Mouse (Mus musculus) layer of hippocampus, postnatal 14 days (tissue): Measurements from ENCODE around the gene Vps52. TPM values are rescaled to one million over a fixed set of nuclear protein-coding genes. Genes with fewer than 3 reads are reported as not detected.
"Not testable (repeated sequence)": the region's sequence is repeated elsewhere in the genome, so short reads cannot be mapped to it uniquely, and the experiment has no call there.

Source experiments
- DNase-seq, 2 experiments: peaks; one replicate each; pipeline ENCODE4 v3.0.0; 2021 to 2022; ENCODE audit warnings: low spot score in 2 of 2, mixed read lengths in 1 of 2
- total RNA-seq, 2 experiments: library from RNA; stranded (reverse); gene quantifications; 2 replicates each; pipeline ENCODE4 v1.2.3; 2021

Gene Vps52
- total RNA-seq, 2 experiments from 2014 or later = 78.5 to 84.4 TPM

DNA sequence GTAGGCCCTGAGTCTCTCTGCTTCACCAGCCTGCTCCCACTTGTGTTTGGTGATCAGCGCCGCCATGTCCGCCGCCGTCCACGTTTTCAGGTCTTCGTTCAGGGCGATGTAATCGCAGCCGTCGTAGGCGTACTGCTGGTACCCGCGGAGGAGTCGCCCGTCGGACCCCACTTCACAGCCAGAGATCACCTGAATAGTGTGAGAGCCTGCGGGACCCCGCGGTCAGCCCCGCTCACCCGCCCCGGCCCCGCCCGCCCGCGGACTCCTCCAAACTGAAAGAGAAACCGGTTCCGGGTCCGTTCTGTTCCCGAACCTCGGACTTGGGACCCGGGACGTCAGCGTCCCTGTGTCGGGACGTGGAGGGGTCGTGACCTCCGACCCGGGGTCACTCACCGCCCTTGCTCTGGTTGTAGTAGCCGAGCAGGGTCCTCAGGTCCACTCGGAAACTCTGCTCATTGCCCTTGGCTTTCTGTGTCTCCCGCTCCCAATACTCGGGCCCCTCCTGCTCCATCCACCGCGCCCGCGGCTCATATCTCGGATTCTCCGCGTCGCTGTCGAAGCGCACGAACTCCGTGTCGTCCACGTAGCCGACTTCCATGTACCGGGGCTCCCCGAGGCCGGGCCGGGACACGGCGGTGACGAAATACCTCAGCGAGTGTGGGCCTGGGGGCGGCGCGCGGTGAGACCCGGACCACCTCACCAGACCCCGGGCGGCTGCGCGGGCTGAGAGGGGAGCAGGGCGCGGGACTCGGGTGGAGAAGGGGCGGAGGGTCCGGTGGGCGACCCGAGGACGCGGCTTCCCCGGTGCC is 43.9 kb downstream of the Vps52 start:
- no peak for DNase-seq

DNA sequence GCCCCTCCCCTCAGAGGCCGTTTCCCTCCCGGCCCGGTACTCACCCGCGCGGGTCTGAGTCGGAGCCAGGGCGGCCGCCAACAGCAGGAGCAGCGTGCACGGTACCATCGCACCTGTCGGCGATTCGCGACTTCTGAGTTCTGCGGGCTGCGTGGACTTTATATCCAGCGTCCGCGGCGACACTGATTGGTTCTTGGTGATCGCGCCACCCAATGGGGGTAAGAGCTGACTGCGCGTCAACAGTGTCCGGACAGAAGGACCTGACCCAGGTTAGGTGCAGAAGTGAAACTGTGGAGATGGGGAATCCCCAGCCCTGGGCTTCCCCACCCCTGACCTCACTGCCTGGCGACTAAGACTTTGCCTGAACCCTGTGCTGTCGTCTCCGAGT is 44.5 kb downstream of the Vps52 start, which contains the start of gene H2-K1:
TSS of gene H2-K1 (minus strand) at position 198 of the 388 bp plus-strand sequence.
- peak in 1 of 2 experiments; percentile 72 for DNase-seq

GRCm38 (mm10) chr17:34000796-34001195 is 45.2 kb downstream of the Vps52 start:
- not testable (repeated sequence) for DNase-seq

GRCm38 (mm10) chr17:34003426-34003825 is 47.8 kb downstream of the Vps52 start:
- peak in 1 of 2 experiments; percentile 22 for DNase-seq

- no peak for DNase-seq
These were observed 51.0 kb downstream of the Vps52 start for GRCm38 (mm10) chr17:34006570-34006969.

DNA sequence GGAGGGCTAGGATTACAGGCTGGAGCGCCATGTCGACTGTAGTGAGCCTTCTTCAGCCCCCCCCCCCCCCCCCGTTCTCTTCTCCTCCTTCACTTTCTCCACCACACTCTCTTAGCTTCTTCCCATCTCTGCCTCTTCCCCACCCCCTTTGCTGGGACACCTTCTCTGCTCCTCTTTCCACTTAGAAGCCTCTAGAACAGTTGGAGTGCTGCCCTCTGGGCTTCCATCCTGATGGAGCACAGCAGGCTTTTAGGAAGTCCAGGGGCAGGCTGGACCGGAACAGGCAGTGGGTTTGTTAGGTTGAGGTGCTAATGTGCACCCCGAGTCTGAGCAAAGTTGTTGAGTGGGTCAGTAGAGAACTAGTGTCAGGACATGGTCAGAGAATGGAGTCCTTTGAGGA is 54.5 kb downstream of the Vps52 start:
- no peak for DNase-seq

DNA sequence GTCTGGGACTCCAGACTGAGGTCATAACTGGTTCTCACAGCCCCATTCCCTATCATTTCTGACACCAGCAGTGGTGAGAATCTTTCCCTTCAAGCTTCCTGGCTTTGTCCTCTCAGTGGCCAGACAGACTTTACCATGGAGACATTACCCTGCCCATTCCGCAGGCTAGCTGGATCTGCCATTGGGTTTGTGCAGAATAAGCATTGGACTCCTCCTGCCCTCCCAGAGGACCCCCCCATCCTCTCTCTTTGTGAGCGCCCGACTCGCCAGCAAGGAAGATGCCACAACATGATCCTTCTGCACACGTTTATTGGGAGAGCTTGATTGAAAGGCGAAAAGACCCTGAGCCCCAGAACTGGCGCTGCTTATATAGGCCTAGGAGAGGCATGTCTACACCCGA is 57.8 kb downstream of the Vps52 start:
- DNase-seq = no peak

Other genes with a start within 250 kb of the Vps52 start
- gene March2, start 237.1 kb upstream of the Vps52 start, total RNA-seq = 10 to 100 TPM; 84.7 to 89.0 TPM
- 100 to 1,000 TPM; 281 to 286 TPM for gene Rab11b, start 195.3 kb upstream of the Vps52 start, total RNA-seq
- gene Angptl4, start 174.0 kb upstream of the Vps52 start, total RNA-seq = 1 to 10 TPM; 4.8 to 5.8 TPM
- 10 to 100 TPM; 45.2 to 48.1 TPM for gene Kank3, start 145.3 kb upstream of the Vps52 start, total RNA-seq
- 100 to 1,000 TPM; 776 to 830 TPM for gene Rps28, start 131.2 kb upstream of the Vps52 start, total RNA-seq
- 100 to 1,000 TPM; 209 to 232 TPM for gene Ndufa7, start 131.2 kb upstream of the Vps52 start, total RNA-seq
- gene Cd320, start 112.7 kb upstream of the Vps52 start, total RNA-seq = 10 to 100 TPM; 25.9 to 28.8 TPM
- gene Gm7029, start 82.0 kb upstream of the Vps52 start, total RNA-seq = not detected
- 1 to 10 TPM; 2.9 to 4.5 TPM for gene Kifc1, start 65.2 kb upstream of the Vps52 start, total RNA-seq
- under 1 TPM in 1 of 2 experiments, not detected in 1; 0.50 TPM for gene Platr17, start 50.7 kb upstream of the Vps52 start, total RNA-seq
- gene Daxx, start 46.4 kb upstream of the Vps52 start, total RNA-seq = 10 to 100 TPM; 28.0 to 28.6 TPM
- 10 to 100 TPM; 27.4 to 34.4 TPM for gene Tapbp, start 39.9 kb upstream of the Vps52 start, total RNA-seq
- 10 to 100 TPM; 30.5 to 34.0 TPM for gene Zbtb22, start 39.9 kb upstream of the Vps52 start, total RNA-seq
- gene Rgl2, start 26.3 kb upstream of the Vps52 start, total RNA-seq = 10 to 100 TPM; 67.0 to 68.9 TPM
- 10 to 100 TPM; 89.3 to 93.4 TPM for gene Pfdn6, start 15.5 kb upstream of the Vps52 start, total RNA-seq
- 10 to 100 TPM; 17.5 to 18.5 TPM for gene Wdr46, start 15.2 kb upstream of the Vps52 start, total RNA-seq
- gene B3galt4, start 4.3 kb upstream of the Vps52 start, total RNA-seq = 1 to 10 TPM; 5.4 to 6.8 TPM
- gene Rps18, start 189 bp downstream of the Vps52 start, total RNA-seq = 100 to 1,000 TPM; 356 to 380 TPM
- 10 to 100 TPM; 14.4 to 15.9 TPM for gene H2-K1, start 44.5 kb downstream of the Vps52 start, total RNA-seq
- gene Ring1, start 68.9 kb downstream of the Vps52 start, total RNA-seq = 10 to 100 TPM; 32.5 to 37.8 TPM
- gene H2-Ke6, start 72.2 kb downstream of the Vps52 start, total RNA-seq = 10 to 100 TPM; 48.0 to 48.7 TPM
- 10 to 100 TPM; 91.2 to 97.5 TPM for gene Slc39a7, start 75.9 kb downstream of the Vps52 start, total RNA-seq
- gene Rxrb, start 76.0 kb downstream of the Vps52 start, total RNA-seq = 10 to 100 TPM; 70.9 to 72.1 TPM
- gene Col11a2, start 83.6 kb downstream of the Vps52 start, total RNA-seq = 10 to 100 TPM; 26.8 to 27.4 TPM
- not detected for gene H2-Oa, start 136.5 kb downstream of the Vps52 start, total RNA-seq
- 10 to 100 TPM; 36.8 to 38.0 TPM for gene H2-DMa, start 163.7 kb downstream of the Vps52 start, total RNA-seq
- 100 to 1,000 TPM; 248 to 278 TPM for gene Brd2, start 166.8 kb downstream of the Vps52 start, total RNA-seq
- gene H2-DMb2, start 187.5 kb downstream of the Vps52 start, total RNA-seq = 1 to 10 TPM in 1 of 2 experiments, under 1 TPM in 1; 0.55 to 1.0 TPM
- under 1 TPM; 0.65 to 0.98 TPM for gene H2-DMb1, start 197.3 kb downstream of the Vps52 start, total RNA-seq
- 1 to 10 TPM; 2.8 to 3.2 TPM for gene Tap1, start 231.7 kb downstream of the Vps52 start, total RNA-seq
- gene Psmb9, start 232.0 kb downstream of the Vps52 start, total RNA-seq = 1 to 10 TPM; 1.1 to 1.8 TPM
- gene Psmb8, start 241.9 kb downstream of the Vps52 start, total RNA-seq = 1 to 10 TPM; 2.5 to 2.6 TPM
- 1 to 10 TPM; 5.7 to 5.9 TPM for gene Tap2, start 247.7 kb downstream of the Vps52 start, total RNA-seq